Mouse (Mus musculus): ENCODE measurements around the gene Kcnn3. TPM values are rescaled to one million over a fixed set of nuclear protein-coding genes. Genes with fewer than 3 reads are reported as not detected.
A peak's percentile ranks its signal among the peaks of the same experiment; 100 is the strongest.

Gene Kcnn3
- total RNA-seq, 2 experiments from 2014 or later = 1.5 to 2.0 TPM

DNA sequence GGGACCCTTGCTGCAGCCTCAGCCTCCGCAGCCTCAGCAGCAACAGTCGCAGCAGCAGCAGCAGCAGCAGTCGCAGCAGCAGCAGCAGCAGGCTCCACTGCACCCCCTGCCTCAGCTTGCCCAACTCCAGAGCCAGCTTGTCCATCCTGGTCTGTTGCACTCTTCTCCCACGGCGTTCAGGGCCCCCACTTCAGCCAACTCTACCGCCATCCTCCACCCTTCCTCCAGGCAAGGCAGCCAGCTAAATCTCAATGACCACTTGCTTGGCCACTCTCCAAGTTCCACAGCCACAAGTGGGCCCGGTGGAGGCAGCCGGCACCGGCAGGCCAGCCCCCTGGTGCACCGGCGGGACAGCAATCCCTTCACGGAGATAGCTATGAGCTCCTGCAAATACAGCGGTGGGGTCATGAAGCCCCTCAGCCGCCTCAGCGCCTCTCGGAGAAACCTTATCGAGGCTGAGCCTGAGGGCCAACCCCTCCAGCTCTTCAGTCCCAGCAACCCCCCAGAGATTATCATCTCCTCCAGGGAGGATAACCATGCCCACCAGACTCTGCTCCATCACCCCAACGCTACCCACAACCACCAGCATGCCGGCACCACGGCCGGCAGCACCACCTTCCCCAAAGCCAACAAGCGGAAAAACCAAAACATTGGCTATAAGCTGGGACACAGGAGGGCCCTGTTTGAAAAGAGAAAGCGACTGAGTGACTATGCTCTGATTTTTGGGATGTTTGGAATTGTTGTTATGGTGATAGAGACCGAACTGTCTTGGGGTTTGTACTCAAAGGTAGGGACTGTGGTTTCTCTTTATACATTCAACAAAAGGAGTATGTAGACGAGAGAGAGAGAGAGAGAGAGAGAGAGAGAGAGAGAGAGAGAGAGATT is 896 bp downstream of the Kcnn3 start:
- peak; percentile 57 to 65 for DNase-seq

DNA sequence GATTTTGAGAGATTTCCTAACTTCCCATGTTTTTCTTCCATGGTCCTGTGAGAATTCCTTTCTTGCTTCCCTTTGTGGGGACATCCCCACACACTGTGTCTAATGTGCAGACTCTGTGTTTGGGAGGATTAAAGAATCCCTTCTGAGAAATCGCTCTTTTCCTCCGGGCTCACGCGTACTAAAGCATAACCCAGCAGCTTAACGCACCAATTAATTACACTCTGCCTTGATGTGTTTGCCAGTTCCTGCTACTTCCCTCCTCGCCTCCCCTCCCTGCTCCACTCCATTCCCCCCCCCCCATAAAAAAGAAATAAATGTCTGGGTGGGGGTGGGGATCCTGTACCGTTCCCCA is 1.5 kb downstream of the Kcnn3 start:
- DNase-seq = no peak

DNA sequence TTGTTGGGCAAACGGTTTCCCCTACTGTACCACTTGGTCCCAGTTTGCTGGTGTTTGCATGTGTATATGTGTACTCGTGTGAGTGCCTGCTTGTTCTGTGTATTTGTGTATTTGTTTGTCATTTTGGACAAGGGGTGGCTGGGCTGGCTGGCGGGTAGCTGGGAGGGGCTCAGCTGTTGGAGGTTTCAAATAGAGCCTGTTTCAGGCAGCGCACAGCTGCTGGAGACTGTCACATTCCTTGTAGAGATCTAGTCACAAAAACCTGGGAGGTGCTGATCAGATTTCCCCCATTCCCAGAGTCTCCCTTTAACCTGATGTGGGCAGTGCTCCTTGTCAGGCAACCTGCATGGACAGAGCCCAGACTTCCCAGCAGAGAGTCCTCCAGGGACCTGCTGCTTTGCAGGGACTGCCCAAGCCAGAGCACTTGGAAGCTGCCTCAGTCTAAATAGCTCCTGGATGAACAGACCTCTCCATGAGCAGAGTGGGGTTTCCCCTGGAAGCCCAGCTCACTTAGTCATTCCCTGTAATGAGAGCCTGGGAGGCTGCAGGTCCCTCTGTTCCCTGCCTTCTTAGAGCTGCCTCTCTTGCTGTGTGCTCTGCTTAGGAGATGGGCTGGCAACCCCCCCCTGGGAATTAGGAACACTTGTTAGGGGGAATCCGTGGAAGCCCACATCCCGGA is 2.6 kb downstream of the Kcnn3 start:
- peak; percentile 35 to 38 for DNase-seq

DNA sequence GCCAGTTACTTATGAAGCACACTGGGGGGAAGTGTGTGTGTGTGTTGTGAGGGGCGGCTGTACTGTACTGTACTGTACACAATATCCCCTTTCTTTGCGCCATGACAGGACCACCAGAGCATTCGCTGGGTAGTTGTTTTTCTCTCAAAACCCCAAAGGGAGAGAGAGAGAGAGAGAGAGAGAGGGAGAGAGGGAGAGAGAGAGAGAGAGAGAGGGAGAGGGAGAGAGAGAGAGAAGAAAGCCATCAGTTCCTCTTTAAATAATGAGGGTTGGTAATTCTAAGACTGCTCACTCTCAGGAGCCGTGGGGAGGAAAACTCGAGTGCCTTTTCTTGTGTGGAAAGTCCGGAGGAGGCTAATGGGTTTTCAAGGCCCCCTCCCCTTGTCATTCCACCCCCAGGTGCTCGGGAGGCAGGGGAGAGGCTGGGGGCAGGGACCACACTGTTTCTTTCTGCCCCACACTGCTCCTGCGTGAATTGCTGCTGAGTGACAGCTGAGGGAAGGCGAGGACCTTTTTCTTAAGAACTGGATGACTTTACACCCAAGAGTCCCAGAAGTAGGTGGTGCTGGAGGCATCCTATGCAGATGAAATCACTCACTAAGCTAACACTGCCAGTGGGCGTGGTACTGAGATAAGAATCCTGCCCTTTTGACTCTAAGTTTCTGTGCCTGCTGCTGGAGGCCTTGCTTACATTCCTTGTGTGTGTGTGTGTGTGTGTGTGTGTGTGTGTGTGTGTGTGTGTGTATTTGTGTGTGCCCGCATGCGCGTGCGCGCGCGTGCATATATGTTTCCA is 6.5 kb downstream of the Kcnn3 start:
- no peak for DNase-seq

DNA sequence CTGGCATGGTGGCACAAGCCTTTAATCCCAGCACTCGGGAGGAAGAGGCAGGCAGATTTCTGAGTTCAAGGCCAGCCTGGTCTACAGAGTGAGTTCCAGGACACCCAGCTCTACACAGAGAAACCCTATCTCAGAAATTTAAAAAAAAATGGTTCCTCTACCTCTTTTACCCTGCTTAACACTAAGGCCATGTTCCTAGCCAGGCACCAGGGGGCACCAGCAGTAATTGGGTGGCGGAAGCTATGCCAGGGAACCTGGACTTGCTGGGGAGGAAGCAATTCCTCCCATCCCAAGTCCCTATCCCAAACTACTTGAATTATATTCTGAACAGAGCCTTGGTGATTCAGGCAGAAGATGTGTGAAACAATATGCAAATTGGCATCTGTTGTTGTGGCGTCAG is 9.8 kb downstream of the Kcnn3 start:
- no peak for DNase-seq

DNA sequence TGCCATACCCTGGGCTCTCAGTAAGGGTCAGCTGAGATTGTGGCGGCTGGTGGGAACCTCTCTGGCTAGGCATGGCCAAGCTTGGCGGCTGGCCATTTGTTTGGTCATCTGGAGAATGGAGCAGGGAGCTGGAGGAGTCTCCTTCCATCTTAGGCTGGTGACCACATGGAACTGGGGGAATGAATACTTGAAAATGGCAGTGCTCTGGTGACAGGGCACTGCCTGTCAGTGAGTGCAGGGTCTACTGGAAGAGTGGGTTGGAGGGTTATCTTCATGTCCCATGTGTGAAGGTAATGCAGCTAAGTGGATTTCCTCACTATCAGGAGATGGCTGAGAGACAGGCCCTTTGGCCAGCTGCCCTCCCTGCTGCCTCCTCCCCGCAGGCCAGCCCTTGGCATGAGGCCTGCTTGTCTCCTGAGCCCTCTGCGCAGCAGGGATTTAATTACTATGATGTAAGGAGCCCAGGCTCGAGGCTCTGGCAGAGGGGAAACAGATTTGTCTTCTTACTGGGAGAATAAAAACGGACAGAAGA is 14.7 kb downstream of the Kcnn3 start:
- peak; percentile 64 to 71 for DNase-seq

DNA sequence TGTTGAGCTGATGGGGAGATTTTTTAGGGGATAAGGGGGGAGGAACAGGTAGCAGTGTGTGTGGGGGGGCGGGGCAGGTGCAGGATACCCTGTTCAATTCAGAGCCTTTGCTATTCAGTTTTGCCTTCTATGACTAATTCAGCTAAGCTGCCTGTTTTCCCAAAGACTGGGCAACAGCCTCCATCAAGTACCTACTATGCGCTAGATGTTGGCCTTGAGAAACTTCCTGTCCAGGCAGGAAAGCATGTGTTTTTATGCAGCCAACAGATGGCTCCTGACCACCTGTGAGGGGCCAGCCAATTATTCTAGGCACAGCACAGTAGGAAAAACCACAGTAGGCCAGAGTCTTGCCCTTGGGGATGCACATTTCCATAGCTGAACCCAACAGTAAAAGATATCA is 15.2 kb downstream of the Kcnn3 start:
- DNase-seq = no peak

DNA sequence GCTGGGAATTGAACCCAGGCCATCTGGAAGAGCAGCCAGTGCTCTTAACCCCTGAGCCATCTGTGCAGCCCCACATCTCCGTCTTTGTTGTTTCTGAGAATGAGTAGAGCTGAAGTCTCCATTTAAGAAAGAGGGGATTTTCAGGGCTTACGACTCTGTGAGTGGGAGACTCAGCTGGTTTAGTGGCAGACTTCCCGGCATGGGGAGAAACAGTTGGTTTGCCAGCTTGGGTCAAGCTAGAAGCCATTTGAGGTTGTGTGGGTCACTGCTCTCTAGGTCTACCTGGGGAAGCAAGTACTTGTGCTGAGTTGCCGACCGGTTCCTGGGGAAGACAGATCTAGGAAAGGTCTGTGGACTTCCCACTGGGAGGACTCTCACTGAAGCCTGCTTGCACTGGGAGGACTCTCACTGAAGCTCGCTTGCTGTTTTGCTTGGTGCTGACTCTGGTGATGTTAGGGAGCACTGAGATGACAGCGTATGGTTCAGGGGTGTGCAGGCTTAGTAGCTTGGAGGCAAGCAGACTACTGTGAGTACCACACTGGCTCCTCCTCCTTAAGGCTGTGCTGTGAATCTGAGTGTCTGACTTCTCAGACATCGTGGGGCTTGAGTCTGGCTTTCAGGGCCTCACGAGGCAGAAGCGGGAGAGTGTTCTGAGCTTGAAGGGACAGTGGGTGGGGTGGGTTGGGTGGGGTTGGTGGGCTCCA is 19.2 kb downstream of the Kcnn3 start:
- DNase-seq = no peak

DNA sequence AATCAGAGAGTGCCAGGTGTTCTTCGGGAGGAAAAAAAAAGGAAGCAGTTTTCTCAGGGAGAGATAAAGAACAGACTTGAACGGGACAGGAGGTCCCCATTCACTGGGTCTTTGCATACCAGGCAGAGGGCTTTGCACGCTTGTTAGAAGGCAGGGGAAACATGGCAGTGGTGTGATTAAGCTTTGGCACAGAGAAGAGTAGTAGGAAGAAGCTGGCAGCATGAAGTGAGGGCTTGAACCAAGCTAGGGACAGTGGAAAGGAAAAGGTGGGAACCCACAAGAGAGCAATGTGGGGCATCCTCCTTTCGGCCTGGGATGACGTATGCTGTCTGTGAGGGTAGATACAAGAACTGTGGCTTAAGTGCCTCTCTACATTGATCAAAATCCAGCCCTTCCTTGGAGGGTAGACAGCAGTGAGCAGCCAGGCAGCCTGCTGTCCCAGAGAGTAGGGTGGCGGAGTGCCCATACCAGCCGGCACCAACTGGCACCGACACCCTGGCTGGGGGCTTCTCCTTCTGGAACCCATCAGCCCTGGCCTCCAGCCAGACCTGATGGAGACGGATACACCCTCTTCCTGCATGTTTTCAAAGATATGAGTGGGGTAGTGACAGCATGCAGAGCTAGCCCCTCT is 19.9 kb downstream of the Kcnn3 start:
- DNase-seq = no peak

DNA sequence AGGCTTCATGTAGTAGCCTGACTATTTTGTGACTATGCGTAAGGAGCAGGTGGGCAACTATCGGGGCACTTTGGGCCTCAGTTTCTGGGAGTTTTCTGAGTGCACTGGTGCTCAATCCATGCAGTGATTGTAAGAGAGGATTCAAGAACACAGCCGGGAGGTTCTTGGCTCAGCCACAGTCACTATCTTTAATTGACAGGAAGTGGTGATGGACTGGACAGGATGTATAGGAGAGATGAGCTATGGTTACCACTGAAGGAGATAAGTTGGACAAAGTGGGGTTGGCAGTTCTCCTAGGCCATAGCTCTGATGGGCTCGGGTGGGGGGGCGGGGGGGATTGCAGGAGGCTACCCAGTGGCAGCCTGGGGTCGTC is 20.4 kb downstream of the Kcnn3 start:
- DNase-seq = no peak

DNA sequence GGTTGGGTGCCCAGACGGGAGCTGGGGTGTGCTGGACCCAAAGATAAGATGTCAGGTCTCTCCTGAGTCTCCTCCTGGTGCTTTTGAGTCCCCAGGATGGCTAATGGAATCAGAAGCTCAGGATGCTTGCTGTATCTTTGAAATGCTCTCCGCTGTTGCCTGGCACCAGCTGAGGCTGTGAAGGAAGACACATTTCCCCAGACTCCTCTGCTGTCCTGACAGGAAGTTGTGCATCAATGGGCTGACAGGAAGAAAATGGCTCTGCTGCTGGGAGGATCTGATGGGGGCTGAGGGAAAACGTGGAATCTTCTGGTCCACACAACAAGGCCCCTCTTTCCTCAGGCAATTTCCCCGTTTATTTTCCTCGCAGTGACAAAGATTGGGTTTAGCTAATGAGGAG is 27.0 kb downstream of the Kcnn3 start:
- no peak for DNase-seq

DNA sequence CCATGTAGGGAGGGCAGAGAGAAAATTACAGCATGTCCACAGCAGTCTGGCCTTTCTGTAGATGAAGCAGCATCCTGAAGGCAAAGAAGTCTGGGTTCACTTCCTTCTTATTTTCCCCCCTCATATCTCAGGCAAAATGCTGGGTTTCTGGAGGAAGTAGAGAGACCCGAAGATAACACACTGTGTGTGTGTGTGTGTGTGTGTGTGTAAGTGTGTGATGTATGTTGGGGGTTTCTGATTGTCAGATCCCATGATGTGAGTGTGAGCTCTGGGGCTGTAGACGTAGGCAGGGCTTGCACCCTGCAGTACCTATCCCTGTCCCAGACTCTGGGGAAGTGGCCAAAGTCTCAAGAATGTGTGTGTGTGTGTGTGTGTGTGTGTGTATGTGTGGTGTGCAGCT is 28.8 kb downstream of the Kcnn3 start:
- no peak for DNase-seq

DNA sequence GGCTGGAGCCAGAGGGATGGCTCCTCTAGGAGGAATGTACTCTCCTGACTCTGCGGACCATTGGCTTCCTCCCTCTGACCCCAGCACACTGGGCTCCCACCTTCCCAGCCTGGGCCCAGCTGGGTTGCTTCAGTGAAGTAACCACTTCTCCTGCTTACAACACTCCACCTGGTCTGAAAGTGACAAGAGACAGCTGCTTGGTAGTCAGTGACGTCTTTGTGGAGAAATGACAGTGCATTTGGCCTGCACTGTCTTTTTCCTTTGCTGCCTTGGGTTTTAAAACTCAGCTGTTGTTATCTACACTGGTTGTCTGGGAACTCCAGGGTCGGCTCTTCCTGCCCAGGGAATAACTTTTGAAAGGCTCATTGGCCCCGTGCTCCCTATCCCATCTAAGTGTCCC is 29.5 kb downstream of the Kcnn3 start:
- DNase-seq = peak; percentile 10 to 13

DNA sequence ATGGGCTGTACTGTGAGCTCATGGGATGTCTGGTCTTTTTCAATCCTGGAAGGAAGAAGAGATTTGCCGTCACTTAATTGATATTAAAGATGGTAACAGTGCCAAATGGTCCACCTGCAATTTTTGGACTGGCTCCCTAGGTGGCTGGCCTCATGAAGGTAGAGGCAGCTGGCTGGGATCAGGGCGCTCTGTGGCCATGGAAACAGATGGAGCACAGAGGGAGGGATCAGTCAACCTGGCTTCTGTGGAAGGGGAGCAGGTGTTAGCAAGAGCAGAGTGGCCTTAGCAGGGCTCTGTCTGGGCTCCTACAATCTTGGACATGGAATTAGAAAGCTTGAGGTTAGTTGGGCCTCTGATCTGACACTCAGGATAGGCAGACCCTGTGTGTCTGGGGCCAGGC is 31.9 kb downstream of the Kcnn3 start:
- no peak for DNase-seq

DNA sequence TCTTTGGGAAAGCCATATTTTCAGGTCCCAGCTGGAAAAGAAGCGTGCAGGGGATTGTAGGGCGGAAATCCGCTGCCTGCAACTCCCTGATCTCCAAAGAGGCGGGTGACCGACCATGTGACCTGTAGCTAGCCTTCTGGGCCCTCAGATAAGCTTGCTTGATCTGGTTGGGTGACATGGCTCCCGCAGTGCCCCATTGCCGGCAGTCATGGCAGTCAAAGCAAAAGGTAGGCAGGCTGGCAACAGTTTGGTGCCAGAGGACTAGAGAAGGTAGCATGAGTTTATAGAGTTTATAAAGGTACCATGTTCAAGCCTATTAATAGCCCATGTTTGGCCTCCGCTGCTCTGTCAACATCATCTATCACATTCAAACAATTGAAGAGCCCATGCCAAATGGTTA is 33.5 kb downstream of the Kcnn3 start:
- DNase-seq = peak; percentile 15 to 20

DNA sequence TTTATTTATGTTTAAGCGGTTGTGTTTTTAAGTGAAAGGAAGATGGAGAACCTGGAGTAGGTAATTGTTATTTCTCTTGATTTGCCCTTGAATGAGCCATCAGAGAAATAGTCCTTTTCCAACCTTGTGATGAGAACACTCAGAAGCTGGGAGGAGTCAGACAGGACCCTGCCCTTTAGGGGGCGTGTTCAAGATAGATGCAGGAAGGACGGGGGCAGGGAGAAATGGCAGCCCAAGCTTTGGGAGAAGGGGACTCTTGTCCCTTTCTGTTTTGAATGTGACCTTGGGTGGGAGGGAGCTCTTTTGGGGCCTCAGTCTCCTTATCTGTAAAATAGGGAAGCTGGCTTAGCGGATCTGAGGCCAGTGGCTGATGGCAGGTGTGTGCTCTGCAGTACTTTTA is 34.0 kb downstream of the Kcnn3 start:
- no peak for DNase-seq

DNA sequence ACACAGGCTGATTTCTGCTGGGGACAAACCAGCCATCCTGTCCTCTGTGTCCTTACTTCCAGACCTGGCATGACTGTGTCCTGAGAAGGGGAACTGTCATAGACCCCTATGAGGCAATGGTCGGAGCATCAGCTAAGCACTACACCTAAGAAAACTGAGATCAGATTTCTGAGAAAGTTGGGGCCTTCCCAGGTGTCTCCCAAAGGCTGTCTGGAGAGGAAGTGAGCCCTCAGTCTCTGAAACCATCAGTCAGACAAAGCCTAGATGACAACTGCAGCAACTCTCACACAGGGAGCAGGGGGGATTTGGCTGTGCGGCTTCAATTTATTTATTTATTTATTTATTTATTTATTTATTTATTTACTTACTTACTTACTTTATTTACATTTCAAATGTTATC is 34.6 kb downstream of the Kcnn3 start:
- DNase-seq = no peak

DNA sequence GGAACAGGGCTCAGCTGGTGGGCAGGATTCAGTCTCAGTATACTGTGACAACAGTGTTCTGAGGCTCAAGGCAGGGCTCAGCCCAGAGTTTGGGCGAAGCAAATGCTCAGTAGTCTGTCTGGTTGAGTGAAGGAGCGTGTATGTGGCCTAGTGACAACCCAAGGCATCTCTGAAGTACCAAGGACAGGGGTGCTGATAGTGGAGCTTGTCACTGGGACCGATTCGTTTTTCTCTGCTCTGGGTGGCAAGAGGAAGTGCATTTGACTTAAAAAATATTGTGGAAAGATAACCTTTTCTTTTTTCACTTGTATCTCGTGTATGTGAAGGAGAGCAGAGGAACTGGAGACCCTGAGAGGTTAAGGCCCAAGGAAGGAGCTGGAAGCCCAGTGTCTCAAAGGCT is 37.8 kb downstream of the Kcnn3 start:
- DNase-seq = no peak

DNA sequence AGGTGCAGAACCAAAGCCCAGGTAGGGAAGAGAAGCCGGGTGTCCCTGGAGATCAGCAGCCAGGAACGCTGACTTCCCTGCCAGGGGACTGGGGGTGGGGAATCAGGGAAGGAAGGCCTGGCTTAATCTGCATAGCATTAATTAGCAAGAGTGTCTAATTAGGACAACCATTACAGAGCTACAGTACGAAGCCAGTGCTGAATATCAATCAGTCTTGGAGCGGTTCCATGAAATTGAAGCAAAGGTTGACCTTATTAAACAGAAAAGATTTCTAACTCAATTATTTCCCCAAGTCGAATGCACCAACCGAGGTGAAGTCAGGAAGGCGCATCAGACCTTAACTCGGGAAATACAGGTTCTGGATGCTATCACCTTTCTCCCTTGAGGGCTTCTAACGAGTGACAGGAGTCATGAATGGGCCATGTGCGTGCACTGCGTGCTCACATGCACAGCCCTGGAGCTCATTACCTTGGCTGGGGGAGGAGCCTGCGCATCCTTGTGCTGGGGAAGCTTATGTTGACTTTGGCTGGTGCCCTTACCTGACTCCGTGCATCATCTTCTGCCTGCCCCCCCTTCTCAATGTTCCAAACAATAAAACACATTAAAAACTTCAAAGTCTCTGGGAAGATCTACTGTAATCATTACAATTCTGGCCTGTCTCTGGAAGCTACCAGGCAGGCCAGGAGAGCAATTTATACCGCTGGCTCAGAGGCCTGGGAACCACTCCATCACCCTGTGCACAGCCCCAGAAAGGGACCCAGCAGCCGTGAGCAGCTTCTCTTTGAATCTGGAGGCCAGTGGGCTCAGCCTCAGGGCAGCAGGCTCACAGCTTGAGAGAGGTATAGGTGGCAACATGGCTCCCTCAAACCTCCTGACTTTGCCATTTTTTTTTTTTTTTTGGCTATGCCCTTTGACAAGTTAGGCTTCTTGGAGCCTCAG is 39.3 kb downstream of the Kcnn3 start:
- DNase-seq = no peak

DNA sequence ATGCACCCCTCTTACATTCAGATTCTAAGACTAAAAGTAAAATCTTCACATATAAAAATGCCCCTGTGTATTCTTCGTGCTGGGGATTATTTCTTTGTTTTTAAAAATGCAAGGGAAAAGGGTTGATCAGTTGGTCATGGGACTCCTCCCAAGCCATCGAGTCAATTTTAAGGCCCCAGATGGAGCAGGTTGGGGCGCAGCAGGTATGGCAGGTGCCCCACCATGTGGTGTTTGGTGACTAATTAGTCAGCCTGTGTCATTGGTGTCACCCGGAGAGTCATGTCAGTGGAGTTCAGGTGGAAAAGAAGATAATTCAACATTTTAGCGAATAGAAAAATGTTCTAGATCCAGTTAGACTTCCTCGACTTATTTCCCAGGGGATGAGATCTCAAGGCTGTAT is 41.4 kb downstream of the Kcnn3 start:
- no peak for DNase-seq

DNA sequence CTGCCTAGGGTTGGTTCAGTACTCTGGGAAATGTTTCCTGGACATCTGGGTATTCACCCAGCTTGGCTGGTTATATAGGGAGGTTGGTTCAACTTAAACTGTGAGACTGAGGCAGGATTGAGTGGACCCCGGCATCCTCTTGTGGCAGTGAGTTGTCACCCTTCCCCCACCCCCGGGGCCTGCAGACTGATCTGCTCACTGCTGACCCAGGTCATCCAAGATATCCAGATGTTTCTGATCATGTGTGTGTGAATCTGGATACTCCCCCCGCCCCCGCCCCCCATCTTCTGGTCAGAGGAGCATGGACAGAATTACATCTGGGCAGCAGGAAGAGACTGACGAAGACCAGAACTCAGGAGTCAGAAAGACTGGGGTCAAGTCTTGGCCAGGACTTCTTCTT is 45.4 kb downstream of the Kcnn3 start:
- no peak for DNase-seq

Data from heart, adult 18-20 months (tissue).